Mouse (Mus musculus) adrenal gland, postnatal 14 days (tissue): ENCODE measurements around the gene Slc16a6. TPM values are rescaled to one million over a fixed set of nuclear protein-coding genes. Genes with fewer than 3 reads are reported as not detected.
"Not testable (repeated sequence)": the region's sequence is repeated elsewhere in the genome, so short reads cannot be mapped to it uniquely, and the experiment has no call there.

Source experiments
- DNase-seq: peaks from one replicate; pipeline ENCODE4 v3.0.0; 2021; ENCODE audit warnings: mixed read lengths
- long read RNA-seq, 2 experiments: library from polyadenylated mRNA; stranded (forward); transcript quantifications; one replicate each; pipeline ENCODE4 v2.0.0; 2021
- total RNA-seq: library from RNA; stranded (reverse); gene quantifications from 2 replicates; pipeline ENCODE4 v1.2.3, GENCODE M21; 2021

The Slc16a6 gene
- total RNA-seq, result 2.4 and 4.4 TPM in 2 replicates
- long read RNA-seq, experiment 1, result 0 reads
- long read RNA-seq, experiment 2, result 0 reads

DNA sequence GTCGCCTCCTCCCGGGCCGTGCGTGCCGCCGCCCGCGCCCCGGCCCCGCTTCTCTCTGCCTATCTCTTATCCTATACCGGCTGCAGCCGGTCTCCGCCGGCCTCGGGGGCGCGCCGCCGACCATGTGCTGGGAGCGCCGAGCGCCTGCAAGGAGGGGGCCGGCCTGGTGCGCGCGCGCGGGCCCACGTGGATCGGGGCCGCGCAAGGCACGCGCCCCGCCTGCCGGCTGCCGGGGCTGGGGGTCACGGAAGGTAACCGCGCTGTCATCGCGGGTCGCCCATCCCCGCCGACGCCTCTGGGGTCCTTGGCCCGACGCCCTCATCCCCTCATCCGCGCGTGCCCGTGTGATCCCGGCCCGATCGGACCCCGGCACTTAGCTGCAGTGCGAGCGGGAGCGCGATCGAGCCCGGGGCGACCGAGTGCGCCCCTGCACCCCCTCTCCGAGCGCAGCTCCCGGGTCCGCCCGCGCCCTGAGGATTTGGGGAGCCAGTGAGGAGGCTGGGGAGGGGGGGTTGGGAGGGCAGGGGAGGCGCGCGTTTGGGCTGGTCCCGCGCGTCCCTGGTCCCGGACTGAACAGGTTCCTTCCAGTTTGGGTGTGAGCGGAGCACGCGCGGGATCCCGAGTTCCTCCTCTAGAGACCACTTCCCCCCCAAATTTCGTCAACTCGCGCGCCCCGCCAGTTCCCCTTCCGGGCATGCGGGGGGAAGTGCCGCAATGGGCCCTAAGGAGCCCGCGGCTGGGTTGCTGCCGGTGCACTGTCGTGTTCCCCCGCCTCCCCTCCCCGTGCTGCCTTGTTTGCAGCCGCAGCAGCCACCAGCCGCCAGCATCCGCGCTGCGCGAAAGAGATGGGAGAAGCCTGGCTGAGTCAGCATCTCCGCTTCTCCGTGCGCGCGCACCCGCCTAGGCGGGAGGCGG is at the start of gene Slc16a6, which contains the start of gene Arsg:
Slc16a6 (minus strand) TSS at position 428 of the 915 bp plus-strand sequence.
Arsg (plus strand) TSS at position 204 of the 915 bp plus-strand sequence.
- DNase-seq, result peak; percentile 89

DNA sequence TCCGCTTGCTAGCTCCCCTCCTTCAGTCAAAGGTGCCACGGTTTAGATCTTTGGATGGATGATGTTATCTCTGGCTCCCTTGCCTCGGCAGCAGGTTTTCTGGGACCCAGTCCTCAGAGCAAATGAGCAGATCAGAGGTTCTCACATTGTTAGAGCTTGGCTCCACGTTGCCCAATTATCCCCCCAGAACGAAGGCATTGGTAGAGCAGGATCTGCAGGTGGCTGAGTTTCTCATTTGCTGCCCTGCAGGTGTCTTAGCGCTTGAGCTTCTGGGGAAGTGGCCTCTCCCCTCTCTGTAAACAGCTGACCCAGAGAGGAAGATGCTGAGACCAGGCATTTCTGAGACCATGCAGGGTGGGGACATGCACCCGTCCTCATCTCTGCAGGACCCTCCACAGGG is 47.6 kb upstream of the Slc16a6 start:
- DNase-seq, result no peak

DNA sequence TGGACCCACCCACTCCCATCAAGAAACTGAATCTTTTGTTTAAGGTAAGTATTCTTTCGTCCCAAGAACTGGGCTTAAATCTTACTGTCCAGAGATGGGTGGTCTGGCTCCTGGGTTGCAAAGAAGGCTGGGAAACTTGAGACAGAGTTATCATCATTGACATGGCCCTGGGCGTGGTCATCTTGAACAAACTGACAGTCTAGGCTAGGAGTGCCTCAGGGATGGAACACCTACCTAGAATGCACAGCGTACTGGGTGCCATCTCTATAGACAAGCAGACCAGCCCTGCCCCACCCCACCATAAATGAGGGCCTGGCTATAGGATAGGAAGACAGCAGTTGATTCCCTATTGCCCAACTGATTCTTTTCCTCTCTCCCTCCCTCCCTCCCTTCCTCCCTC is 44.4 kb upstream of the Slc16a6 start:
- DNase-seq, result no peak

DNA sequence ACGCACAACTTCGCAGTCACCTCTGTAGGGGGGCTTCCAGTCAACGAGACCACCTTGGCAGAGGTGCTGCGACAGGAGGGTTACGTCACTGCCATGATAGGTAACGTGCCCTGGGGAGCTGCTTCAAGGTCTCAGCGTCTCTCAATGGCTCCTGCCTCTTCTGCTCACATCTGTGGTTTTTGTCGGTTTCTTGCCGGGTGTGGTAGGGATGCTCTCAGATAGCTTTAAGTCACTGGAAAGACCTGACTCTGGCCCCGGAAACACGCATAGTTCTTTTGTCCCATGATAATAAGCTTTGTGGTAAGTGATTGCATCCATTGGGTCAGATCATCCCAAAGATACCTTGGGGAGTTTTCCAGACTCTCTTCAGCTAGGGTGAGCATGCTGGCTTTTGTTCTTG is 43.9 kb upstream of the Slc16a6 start:
- DNase-seq, result no peak

DNA sequence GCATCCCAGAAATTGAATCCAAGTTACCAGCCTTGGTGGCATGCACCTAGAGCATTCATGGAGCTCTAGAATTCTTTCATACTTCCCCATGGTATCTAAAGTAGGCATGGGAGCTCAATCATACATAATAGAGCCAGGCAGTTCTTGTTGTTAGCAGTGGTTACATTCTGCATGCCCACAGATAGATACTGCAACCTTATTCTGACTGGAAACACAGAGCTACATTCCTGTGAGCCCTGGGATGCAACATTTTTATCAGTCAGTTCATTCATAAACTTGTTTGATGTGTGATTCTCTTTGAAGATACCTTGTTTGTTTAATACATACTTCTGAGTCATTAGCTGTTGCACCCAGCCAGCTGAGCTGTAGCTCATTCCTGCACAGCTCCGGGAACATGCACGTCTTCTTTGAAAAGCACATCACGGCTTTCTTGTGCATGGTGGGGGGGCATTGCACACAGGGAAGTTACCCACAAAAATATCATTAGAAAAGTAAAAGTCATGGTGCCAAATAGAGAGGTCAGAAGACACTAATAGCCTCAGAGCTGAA is 40.7 kb upstream of the Slc16a6 start:
- no peak for DNase-seq

DNA sequence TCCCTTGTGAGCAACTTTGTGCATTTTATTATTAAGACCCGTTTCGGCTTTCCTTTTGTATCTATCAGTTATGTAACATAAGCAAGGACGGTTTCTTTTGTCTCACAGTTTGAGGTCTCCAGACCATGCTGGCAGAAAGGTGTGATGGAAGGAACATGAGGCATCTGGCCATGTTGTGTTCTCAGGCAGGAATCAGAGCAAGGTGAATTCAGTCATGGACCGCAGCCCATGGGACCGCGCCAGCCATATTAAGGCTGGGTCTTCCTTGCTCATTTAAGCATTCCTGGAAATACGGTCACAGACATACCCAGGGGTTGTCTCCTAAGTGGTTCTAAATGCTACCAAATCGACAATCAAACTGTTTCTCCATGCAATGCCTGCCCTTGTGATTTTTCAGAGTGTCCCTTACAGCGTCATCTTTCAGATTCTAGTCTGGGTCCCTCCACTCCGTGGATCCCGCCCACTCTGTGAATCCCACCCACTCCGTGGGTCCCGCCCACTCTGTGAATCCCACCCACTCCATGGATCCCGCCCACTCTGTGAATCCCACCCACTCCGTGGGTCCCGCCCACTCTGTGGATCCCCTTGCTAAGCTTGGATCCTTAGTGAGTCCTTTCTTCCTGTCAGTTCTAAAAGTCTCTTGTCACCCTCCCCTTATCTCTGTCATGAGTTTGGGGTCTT is 39.7 kb upstream of the Slc16a6 start:
- no peak for DNase-seq

DNA sequence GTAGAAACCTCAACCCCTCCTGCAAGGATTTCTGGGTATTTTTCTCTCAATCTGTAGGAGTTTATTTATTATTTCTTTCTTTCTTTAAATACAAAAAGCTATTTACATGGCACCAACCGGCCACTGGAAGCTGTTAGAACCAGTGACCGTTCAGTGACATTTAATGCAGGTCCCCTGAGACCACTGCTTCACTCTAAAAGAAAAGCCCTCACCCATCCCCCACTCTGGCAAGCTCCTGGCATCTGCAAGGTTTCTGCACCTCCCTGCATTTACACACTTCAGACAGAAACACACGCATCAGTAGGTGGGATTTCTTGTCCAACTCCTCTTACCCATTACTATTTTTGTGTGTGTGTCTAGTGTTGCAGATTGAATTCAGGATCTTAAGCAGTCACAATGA is 33.7 kb upstream of the Slc16a6 start:
- DNase-seq, result no peak

DNA sequence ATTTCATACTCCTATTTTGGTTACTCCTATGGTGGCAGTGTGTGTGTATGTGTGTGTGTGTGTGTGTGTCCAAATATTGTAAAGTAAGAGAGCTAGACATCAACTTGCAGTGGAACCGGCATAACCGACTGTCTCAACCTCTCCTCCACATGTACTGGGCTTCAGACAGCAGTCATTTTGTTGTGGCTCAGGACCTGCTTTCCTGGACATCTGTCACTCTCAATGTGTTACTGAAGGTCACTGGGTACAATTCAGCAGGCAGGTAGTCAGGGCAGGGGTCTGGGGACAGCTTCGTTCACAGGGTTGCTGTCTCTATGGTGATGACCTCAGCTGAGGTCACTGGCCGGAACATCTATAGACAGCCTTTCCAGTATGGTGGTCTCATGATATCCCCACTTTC is 32.4 kb upstream of the Slc16a6 start:
- no peak for DNase-seq

DNA sequence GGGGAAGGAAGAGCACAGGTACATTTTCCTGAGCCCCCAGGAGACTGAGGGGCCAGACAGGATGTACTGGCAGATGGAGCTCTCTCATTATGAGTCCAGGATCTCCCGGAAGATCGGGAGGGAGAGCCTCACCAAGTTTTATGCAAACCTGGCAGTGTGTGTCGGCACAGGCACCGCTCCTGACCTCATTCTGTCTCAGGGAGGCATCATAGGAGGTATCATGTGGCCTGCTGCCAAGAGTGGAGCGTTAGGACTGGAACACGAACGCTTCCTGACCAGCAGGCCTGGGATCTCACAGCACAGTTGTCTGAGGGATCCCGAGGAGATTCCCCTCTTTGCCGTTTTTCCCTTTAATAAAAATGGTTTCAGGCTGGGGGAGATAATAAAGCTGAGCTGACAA is 31.6 kb upstream of the Slc16a6 start:
- peak; percentile 62 for DNase-seq

DNA sequence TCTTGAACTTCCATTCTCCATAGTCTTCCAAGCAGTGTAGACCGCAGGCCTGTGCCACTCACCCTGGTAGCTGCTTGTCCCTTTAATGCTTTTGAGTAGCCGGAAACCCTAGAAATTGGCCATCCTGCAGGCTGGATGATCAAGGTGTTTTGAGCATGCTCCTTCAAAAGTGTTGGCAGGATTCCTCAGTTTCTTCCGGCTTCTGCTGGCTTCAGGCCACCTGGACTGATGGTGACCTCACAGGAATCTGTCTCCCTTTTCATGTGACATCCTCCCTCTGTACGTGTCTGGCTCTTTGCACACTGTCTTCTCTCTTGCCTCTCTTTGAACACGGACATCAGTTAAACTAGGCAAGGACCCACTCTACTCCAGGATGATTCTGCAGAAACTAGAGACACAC is 26.8 kb upstream of the Slc16a6 start:
- peak; percentile 30 for DNase-seq

DNA sequence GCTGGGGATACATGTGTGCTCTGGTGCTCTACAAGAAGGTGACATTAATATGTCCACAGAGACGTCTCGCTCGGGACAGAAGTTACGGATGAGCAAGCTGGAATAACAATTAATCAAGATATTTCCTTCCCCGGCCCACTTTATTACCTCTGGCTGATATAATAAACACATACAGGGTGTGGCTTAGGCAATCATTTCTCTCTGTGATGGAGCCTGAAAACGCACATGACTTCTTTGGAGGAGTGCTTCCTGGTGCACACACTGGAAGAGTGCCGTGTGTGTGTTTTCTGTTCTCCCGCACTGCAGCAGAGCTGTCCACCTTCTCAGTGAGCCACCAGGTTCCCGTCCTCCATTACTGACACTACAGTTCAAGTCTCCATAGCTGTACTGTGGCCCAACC is 24.6 kb upstream of the Slc16a6 start:
- no peak for DNase-seq

DNA sequence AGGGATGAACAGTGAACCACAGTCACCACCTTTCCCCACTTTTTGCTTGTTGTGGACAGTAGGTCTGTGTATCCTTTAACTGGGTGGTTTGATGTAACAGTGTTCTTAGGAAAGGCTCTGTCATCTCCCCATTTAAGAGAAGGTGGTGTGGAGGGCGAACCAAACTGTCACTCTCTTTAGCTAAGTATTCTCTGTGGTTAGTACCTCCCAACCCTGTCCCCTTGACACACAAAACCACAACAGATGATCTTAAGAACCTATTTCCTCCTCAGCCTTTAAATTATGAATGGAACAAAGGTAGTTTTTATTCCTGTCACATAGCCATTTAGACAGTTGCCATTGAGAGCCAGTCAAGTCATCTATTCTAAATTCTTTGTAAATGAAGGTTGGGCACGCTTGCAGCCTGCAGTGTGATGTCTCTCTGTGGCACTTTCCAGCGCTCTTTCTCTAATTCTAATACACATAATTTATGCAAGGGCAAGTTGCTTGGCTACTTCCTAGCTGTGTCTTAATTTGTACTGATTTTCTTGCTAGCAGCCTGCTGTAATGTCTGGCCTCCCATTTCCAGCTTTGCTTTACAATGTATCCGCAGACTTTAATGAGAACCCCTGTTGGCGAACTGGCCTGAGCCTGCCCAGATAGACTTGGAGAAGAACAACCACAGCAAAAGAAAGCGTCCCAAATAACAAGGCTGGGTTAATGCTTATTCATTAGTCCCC is 23.8 kb upstream of the Slc16a6 start:
- DNase-seq, result no peak

DNA sequence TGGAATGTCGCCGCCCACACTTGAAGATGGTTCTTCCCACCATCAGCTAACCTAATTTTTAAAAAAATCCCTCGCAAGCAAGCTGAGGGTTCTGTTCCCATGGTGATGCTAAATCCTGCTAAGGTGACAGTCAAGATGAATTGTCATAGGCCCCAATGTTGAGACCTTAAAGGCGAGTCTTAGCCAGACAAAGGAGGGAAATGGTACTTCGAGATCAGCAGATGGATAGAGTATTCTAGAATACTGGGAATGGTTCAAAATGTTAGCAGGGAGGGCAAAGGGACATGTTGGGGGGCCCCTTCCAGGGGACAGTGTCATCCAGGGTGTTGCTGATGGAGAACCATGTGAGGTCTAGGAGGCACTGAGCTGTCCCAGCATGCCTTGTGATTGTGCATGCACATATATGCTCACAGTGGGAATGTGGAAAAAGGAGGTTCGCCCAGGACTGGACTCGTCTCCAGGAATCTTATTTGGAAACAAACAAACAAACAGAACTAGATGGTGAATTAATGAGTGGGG is 23.1 kb upstream of the Slc16a6 start:
- DNase-seq, result no peak

DNA sequence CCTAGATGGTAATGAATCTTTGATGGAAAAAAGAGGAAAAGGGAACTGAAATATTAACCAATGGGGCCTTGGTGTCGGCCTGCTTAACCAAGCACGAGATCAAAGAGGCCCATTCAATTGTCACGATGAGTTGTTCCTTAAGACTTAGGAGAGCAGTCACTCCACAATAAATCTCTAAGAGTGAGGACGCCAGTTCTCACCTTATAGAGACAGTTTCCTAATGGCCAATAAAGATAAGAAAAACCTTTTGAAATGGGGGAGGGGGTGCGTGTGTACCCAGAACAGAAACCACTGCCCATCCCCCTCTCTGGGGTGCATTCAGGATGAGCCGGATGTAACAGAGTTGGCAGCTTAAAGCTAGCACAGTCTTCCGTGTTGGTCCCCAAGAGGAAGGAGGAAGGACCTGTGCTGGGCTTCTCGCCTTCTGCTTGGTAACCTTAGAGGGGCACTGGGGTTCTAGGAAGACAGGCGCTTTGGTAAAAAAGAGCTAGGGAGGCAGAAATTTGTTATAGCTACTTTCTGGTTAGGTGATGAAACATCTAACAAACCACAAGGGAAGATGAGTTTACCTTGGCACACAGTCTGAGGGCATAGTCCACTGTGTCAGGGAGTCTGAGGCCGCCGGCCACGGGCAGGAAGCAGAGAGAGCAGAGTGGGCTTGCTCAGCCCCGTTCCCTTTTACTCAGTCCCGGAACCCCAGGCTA is 22.5 kb upstream of the Slc16a6 start:
- DNase-seq, result peak; percentile 40

DNA sequence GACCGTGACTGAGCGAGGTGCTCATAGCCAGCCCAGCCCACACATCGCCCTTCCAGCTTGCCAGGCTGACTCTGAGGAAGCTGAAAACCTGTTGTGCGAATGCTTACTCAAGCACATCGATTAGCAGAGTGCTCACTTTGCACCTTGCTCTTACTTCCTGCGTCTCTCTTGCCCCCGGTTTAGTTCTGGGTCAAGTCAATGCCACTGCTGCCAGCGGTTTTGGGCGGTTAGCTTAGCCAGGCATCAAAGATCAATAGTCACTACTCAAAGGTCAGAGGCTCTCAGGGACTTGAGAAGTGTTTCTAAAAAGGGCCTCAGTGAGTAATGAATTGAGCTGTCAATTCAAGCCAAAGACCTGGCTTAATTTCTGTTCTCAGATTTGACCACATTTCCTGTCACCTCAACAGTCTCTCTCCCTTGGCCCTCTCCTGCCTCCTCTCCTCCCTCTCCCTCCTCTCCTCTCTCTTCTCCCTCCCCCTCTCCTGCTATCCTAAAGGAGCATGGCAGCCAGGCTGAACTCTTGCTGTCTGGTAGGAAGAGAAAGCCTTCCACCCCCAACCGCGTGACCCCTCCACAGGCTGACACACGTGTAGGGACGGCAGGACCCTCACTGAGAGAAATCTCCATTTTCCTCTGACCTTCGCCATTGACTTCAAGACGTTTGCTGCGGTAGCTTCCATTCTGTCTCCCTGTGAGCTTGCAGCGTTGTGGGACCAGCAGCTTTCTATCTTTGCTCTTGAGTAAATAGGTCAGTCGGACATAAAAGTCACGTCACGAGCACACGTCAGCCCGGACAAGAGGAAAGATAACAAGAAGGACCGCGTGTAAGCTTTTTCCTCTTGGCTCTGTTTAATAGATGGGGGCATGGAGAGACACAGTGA is 21.7 kb upstream of the Slc16a6 start:
- DNase-seq, result peak; percentile 25

DNA sequence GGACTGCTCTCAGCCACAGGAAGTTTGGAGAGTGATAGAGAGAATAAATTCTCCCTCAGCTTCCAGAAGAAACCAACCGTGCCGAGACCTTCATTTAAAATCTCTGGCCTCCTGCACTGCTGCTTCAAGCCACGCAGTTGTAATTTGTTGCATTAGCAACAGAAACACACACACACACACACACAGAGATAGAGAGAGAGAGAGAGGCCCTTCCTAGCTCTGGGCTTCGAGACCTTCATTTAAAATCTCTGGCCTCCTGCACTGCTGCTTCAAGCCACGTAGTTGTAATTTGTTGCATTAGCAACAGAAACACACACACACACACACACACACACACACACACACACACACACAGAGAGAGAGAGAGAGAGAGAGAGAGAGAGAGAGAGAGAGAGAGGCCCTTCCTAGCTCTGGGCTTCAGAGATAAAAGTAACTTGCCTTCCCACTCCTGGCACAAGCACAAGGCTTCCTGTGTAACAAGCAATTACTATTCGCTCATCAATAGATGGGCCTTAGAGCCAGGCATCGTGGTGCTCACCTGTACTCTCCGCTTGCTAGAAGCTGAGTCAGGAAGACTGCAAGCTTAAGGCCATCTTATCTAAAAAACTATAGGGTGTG is 19.6 kb upstream of the Slc16a6 start:
- DNase-seq, result not testable (repeated sequence)

DNA sequence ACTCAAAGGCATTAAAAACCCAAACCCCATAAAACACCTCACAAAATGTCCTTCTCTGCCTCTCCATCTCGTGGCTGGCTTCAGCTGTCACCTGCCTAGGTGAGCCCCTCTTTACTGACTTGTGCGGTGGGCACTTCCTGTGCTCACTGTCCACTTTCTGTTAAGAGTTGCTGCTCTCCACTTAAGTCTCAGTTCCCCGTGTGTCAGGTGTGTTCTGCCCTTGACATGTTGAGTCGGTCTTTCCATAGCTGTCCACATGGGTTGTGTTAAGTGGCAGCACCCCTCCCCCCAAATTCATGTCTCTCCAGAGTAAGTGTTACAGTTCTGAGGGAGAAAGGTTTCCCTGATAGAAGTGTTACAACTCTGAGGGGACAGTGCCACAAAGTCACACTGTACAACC is 18.4 kb upstream of the Slc16a6 start:
- DNase-seq, result no peak

DNA sequence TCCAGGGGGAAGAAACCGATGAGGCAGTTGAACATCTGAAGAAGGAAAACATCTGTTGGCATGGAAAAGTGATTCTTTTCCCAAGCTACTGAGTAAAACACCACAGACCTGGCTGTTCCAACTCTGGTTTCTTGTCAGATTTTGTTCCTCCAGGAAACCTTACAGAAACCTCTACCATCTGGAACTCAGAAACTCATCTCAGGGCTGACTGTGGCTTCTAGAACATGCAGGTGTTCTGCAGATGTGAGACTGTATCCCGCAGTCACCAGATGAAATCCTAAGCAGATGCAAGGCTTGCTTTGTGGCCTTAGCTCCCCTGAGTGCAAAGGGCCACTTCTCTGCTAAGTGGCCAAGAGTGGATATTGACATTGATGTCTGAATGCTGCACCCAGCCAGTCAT is 16.4 kb upstream of the Slc16a6 start:
- no peak for DNase-seq

DNA sequence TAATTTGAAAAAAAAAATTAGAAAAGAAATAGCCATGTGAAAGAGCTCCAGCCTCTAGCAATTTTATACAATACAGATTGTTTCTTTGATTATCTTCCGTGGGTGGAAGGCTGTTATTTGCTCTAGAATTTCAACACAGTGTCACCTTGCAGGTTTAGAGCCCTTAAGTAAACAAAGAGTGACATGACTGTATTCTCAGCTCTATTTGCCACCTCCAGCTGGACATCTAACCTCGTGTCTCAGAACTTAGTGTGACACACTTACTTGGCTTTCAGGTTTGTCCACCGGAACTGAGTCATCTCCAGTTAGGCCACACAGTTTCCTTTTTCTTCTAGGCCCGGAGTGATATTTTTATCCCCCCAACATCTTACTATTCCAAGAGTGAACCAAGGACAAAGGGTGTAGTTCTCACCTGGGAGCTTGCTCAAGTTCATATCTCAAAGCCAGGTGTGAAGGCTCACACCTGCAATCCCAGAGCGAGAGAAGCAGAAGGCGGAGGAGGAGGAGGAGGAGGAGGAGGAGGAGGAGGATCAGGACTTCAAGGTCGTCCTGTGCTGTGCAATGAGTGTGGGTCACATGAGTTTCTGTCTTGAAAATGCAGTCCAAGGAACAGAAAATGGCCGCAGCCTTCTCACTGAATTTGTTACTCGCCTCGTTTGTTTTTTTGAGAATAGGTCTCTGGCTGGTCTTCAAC is 14.7 kb upstream of the Slc16a6 start:
- no peak for DNase-seq
